Mouse (Mus musculus) erythroblast, embryonic 14.5 days (primary cell): ENCODE measurements around the gene Cetn4. TPM values are rescaled to one million over a fixed set of nuclear protein-coding genes. Genes with fewer than 3 reads are reported as not detected.

Experiments used
- H3K27me3 ChIP-seq: 2 replicates; pipeline ENCODE4 v1.6.1; 2012; ENCODE audit warnings: inconsistent platforms; ENCODE audit not compliant: control insufficient read depth
- H3K36me3 ChIP-seq: 2 replicates; pipeline ENCODE4 v1.6.1; 2012; ENCODE audit warnings: mild to moderate bottlenecking, inconsistent platforms; ENCODE audit not compliant: control insufficient read depth
- H3K4me1 ChIP-seq: 2 replicates; pipeline ENCODE4 v1.6.1; 2012; ENCODE audit warnings: inconsistent platforms; ENCODE audit not compliant: control insufficient read depth
- H3K4me3 ChIP-seq: replicated peaks from 2 replicates; pipeline ENCODE3; 2012; ENCODE audit warnings: moderate library complexity, mild to moderate bottlenecking, inconsistent platforms
- H3K9me3 ChIP-seq: 2 replicates; pipeline ENCODE4 v1.6.1; 2012; ENCODE audit warnings: low read length, inconsistent platforms, mixed read lengths; ENCODE audit not compliant: control insufficient read depth
- GATA1 ChIP-seq: IDR thresholded peaks from 2 replicates; pipeline ENCODE4 v1.6.1; 2012; ENCODE audit warnings: low read length, inconsistent platforms, mixed read lengths
- TAL1 ChIP-seq: IDR thresholded peaks from 3 replicates; pipeline ENCODE4 v1.6.1; 2012; ENCODE audit warnings: low read length, inconsistent platforms, mixed read lengths
- polyA plus RNA-seq: library from polyadenylated mRNA; stranded (reverse); fragments of >175 nt; gene quantifications from 2 replicates; pipeline ENCODE4 v1.2.3, GENCODE M21; 2012

Gene Cetn4
- polyA plus RNA-seq, 1 experiment, result 0.56 TPM

GRCm38 (mm10) chr3:37342811-37343210, 30.3 kb upstream of the Cetn4 start:
- Histone ChIP-seq H3K4me1 (no peaks in the 10 kb centered on the region), H3K36me3 (no peaks in the 10 kb centered on the region), H3K4me3 (no peak overlapping the region), H3K27me3 (peaks cover 50% of the 10 kb centered on the region), H3K9me3 (no peaks in the 10 kb centered on the region; the same call in 1 of the 2 replicates)
- TF ChIP-seq TAL1 (no peak), GATA1 (no peak)

- H3K9me3 ChIP-seq, result no peaks in the 10 kb centered on the region
- peaks cover 33% of the 10 kb centered on the region for H3K27me3 ChIP-seq
- H3K36me3 ChIP-seq, result no peaks in the 10 kb centered on the region
- no peak overlapping the region for H3K4me3 ChIP-seq
- no peaks in the 10 kb centered on the region for H3K4me1 ChIP-seq
- TF ChIP-seq TAL1, result no peak
- TF ChIP-seq GATA1, result no peak
Measured at GRCm38 (mm10) chr3:37341110-37341509, 28.6 kb upstream of the Cetn4 start.

- Histone ChIP-seq H3K4me3 (no peak overlapping the region), H3K27me3 (peaks cover 4% of the 10 kb centered on the region), H3K36me3 (no peaks in the 10 kb centered on the region), H3K4me1 (peaks cover 24% of the 10 kb centered on the region), H3K9me3 (no peaks in the 10 kb centered on the region)
- no peak for TF ChIP-seq GATA1
- TF ChIP-seq TAL1, result no peak
Measured at GRCm38 (mm10) chr3:37334053-37334452, 21.5 kb upstream of the Cetn4 start.

- Histone ChIP-seq H3K27me3 (no peaks in the 10 kb centered on the region), H3K4me1 (peaks cover 24% of the 10 kb centered on the region), H3K9me3 (no peaks in the 10 kb centered on the region), H3K4me3 (no peak overlapping the region), H3K36me3 (no peaks in the 10 kb centered on the region)
- TF ChIP-seq GATA1 (no peak), TAL1 (0 out of 3 replicates have a peak, but pooled peaks have one; percentile 17)
Measured at GRCm38 (mm10) chr3:37331999-37332449, 19.5 kb upstream of the Cetn4 start.

GRCm38 (mm10) chr3:37329963-37330362, 17.5 kb upstream of the Cetn4 start:
- H3K4me3 ChIP-seq, result no peak overlapping the region
- TF ChIP-seq GATA1, result no peak
- no peak for TF ChIP-seq TAL1
- no peaks in the 10 kb centered on the region for H3K36me3 ChIP-seq
- H3K27me3 ChIP-seq, result no peaks in the 10 kb centered on the region
- no peaks in the 10 kb centered on the region for H3K9me3 ChIP-seq
- peaks cover 41% of the 10 kb centered on the region for H3K4me1 ChIP-seq

GRCm38 (mm10) chr3:37328489-37328888, 16.0 kb upstream of the Cetn4 start:
- Histone ChIP-seq H3K4me1 (peaks cover 31% of the 10 kb centered on the region), H3K9me3 (no peaks in the 10 kb centered on the region), H3K27me3 (no peaks in the 10 kb centered on the region), H3K36me3 (no peaks in the 10 kb centered on the region), H3K4me3 (no peak overlapping the region)
- TF ChIP-seq GATA1 (no peak), TAL1 (no peak)

GRCm38 (mm10) chr3:37326627-37327026, 14.1 kb upstream of the Cetn4 start:
- no peaks in the 10 kb centered on the region for H3K9me3 ChIP-seq
- peaks cover 22% of the 10 kb centered on the region for H3K4me1 ChIP-seq
- no peaks in the 10 kb centered on the region for H3K36me3 ChIP-seq
- TF ChIP-seq TAL1 (no peak), GATA1 (no peak)
- no peaks in the 10 kb centered on the region for H3K27me3 ChIP-seq
- H3K4me3 ChIP-seq, result no peak overlapping the region

- TF ChIP-seq TAL1 (no peak), GATA1 (no peak)
- Histone ChIP-seq H3K4me1 (peaks cover 18% of the 10 kb centered on the region), H3K4me3 (no peak overlapping the region), H3K36me3 (peaks cover 6% of the 10 kb centered on the region), H3K9me3 (no peaks in the 10 kb centered on the region), H3K27me3 (no peaks in the 10 kb centered on the region)
Measured at GRCm38 (mm10) chr3:37325317-37326112, 13.0 kb upstream of the Cetn4 start.

GRCm38 (mm10) chr3:37324310-37324709, 11.8 kb upstream of the Cetn4 start:
- Histone ChIP-seq H3K27me3 (no peaks in the 10 kb centered on the region), H3K36me3 (peaks cover 18% of the 10 kb centered on the region), H3K9me3 (no peaks in the 10 kb centered on the region), H3K4me3 (no peak overlapping the region), H3K4me1 (peaks cover 18% of the 10 kb centered on the region)
- no peak for TF ChIP-seq TAL1
- no peak for TF ChIP-seq GATA1

- Histone ChIP-seq H3K4me1 (peaks cover 18% of the 10 kb centered on the region), H3K36me3 (peaks cover 22% of the 10 kb centered on the region), H3K9me3 (no peaks in the 10 kb centered on the region), H3K27me3 (no peaks in the 10 kb centered on the region), H3K4me3 (no peak overlapping the region)
- TF ChIP-seq TAL1, result no peak
- TF ChIP-seq GATA1, result no peak
Measured at GRCm38 (mm10) chr3:37316233-37316632, 3.7 kb upstream of the Cetn4 start.
